Mouse (Mus musculus) forebrain, embryonic 13.5 days (tissue): ENCODE data around the gene Acer1. TPM values are rescaled to one million over a fixed set of nuclear protein-coding genes. Genes with fewer than 3 reads are reported as not detected.

ENCODE experiments used
- polyA plus RNA-seq: library from polyadenylated mRNA; unstranded; fragments of >200 nt; fragmentation: Nextera tagmentation; extraction: Ambion mirVana; gene quantifications from 2 replicates; pipeline ENCODE4 v1.2.1, GENCODE M21; 2015

Acer1 gene
- polyA plus RNA-seq, 1 experiment from 2014 or later: not detected

Other genes starting within 250 kb of the Acer1 start
- 1.7 TPM in 2 replicates for gene Nrtn, start 224.6 kb downstream of the Acer1 start, polyA plus RNA-seq
- gene Dus3l, start 217.4 kb downstream of the Acer1 start, polyA plus RNA-seq: 50.0 and 56.9 TPM in 2 replicates
- gene Prr22, start 211.9 kb downstream of the Acer1 start, polyA plus RNA-seq: 1.2 and 1.3 TPM in 2 replicates
- 5.8 and 6.9 TPM in 2 replicates for gene Rfx2, start 151.1 kb downstream of the Acer1 start, polyA plus RNA-seq
- not detected in 2 replicates for gene Acsbg2, start 107.7 kb downstream of the Acer1 start, polyA plus RNA-seq
- 0.33 and 0.45 TPM in 2 replicates for gene 1700061G19Rik, start 106.6 kb downstream of the Acer1 start, polyA plus RNA-seq
- gene Mllt1, start 46.7 kb downstream of the Acer1 start, polyA plus RNA-seq: 69.5 and 70.1 TPM in 2 replicates
- 171 and 183 TPM in 2 replicates for gene Clpp, start 8.2 kb upstream of the Acer1 start, polyA plus RNA-seq
- gene Alkbh7, start 15.2 kb upstream of the Acer1 start, polyA plus RNA-seq: 41.0 and 41.2 TPM in 2 replicates
- 0.43 TPM in 1 of 2 replicates, not detected in the other for gene Pspn, start 17.9 kb upstream of the Acer1 start, polyA plus RNA-seq
- 77.6 and 85.6 TPM in 2 replicates for gene Gtf2f1, start 29.2 kb upstream of the Acer1 start, polyA plus RNA-seq
- gene Gm17949, start 29.3 kb upstream of the Acer1 start, polyA plus RNA-seq: 0.52 and 0.54 TPM in 2 replicates
- gene Khsrp, start 49.4 kb upstream of the Acer1 start, polyA plus RNA-seq: 36.4 and 39.1 TPM in 2 replicates
- gene Slc25a41, start 59.5 kb upstream of the Acer1 start, polyA plus RNA-seq: not detected in 2 replicates
- 0.68 and 2.1 TPM in 2 replicates for gene Crb3, start 77.0 kb upstream of the Acer1 start, polyA plus RNA-seq
- 18.8 and 21.6 TPM in 2 replicates for gene Slc25a23, start 77.7 kb upstream of the Acer1 start, polyA plus RNA-seq
- gene Dennd1c, start 96.4 kb upstream of the Acer1 start, polyA plus RNA-seq: 4.7 and 4.8 TPM in 2 replicates
- 148 and 161 TPM in 2 replicates for gene Tubb4a, start 105.7 kb upstream of the Acer1 start, polyA plus RNA-seq
- gene Tnfsf9, start 123.2 kb upstream of the Acer1 start, polyA plus RNA-seq: 9.2 and 9.7 TPM in 2 replicates
- not detected in 2 replicates for gene Cd70, start 167.7 kb upstream of the Acer1 start, polyA plus RNA-seq
- gene Tnfsf14, start 212.1 kb upstream of the Acer1 start, polyA plus RNA-seq: not detected in 2 replicates
- 0.18 and 0.53 TPM in 2 replicates for gene C3, start 246.0 kb upstream of the Acer1 start, polyA plus RNA-seq